Mouse (Mus musculus) intestine, embryonic 16.5 days (tissue): ENCODE results near the gene 1600015I10Rik. TPM values are rescaled to one million over a fixed set of nuclear protein-coding genes. Genes with fewer than 3 reads are reported as not detected.
"Not testable (repeated sequence)": the region's sequence is repeated elsewhere in the genome, so short reads cannot be mapped to it uniquely, and the experiment has no call there.

Source experiments
- ATAC-seq: fragments of 200-750 bp; cut with Nextera tagmentation; 2 replicates; pipeline ENCODE4 v1.8.0; 2017; ENCODE audit warnings: moderate TSS enrichment, moderate library complexity
- H3K27ac ChIP-seq: fragments of 300-500 bp; sonication (generic); 2 replicates; pipeline ENCODE4 v1.5.1; 2014; ENCODE audit warnings: mild to moderate bottlenecking, low read length
- H3K27me3 ChIP-seq: fragments of 300-500 bp; sonication (generic); replicated peaks from 2 replicates; pipeline ENCODE4 v1.6.1; 2014; ENCODE audit warnings: low read length, control low read depth, mixed read lengths; ENCODE audit not compliant: control insufficient read depth, insufficient read depth
- H3K36me3 ChIP-seq: fragments of 300-500 bp; sonication (generic); 2 replicates; pipeline ENCODE4 v1.6.1; 2014; ENCODE audit warnings: low read length, control low read depth; ENCODE audit not compliant: control insufficient read depth, insufficient read depth
- H3K4me1 ChIP-seq: fragments of 300-500 bp; sonication (generic); 2 replicates; pipeline ENCODE4 v1.6.1; 2014; ENCODE audit warnings: low read length, control low read depth, mixed read lengths; ENCODE audit not compliant: control insufficient read depth, insufficient read depth
- H3K4me2 ChIP-seq: fragments of 300-500 bp; sonication (generic); 2 replicates; pipeline ENCODE4 v1.6.1; 2014; ENCODE audit warnings: low read depth, low read length, control low read depth
- H3K4me3 ChIP-seq: fragments of 300-500 bp; sonication (generic); 2 replicates; pipeline ENCODE4 v1.5.1; 2014; ENCODE audit warnings: mild to moderate bottlenecking, low read length
- H3K9ac ChIP-seq: fragments of 300-500 bp; sonication (generic); 2 replicates; pipeline ENCODE4 v1.6.1; 2014; ENCODE audit warnings: low read depth, low read length
- H3K9me3 ChIP-seq: fragments of 300-500 bp; sonication (generic); 2 replicates; pipeline ENCODE4 v1.6.1; 2016; ENCODE audit warnings: low read length, control low read depth; ENCODE audit not compliant: control insufficient read depth
- WGBS: fragments of 180-500 bp; shearing (Covaris S2); extraction: QIAGEN DNeasy Blood & Tissue Kit; methylation state at CpG from one replicate; pipeline ENCODE4 v1.1.7; 2014; 5-methylcytosine and 5-hydroxymethylcytosine counted together
- polyA plus RNA-seq: library from polyadenylated mRNA; unstranded; fragments of >200 nt; fragmentation: Nextera tagmentation; extraction: Ambion mirVana; gene quantifications from 2 replicates; pipeline ENCODE4 v1.2.1, GENCODE M21; 2015

1600015I10Rik gene
- polyA plus RNA-seq, 1 experiment from 2014 or later = not detected

- Histone ChIP-seq H3K4me2 (no peak overlapping the region), H3K27me3 (no peaks in the 10 kb centered on the region), H3K27ac (no peak overlapping the region), H3K36me3 (no peaks in the 10 kb centered on the region), H3K4me3 (no peak overlapping the region), H3K9me3 (no peaks in the 10 kb centered on the region), H3K4me1 (no peaks in the 10 kb centered on the region), H3K9ac (no peak overlapping the region)
- no peak for ATAC-seq
- 84% methylated on average over 4 of the region's 4 CpGs for WGBS
Observed at GRCm38 (mm10) chr6:48956785-48957184, 27.1 kb downstream of the 1600015I10Rik start.

GRCm38 (mm10) chr6:48958053-48958452, 28.4 kb downstream of the 1600015I10Rik start:
- H3K4me1 ChIP-seq = no peaks in the 10 kb centered on the region
- H3K4me2 ChIP-seq = no peak overlapping the region
- no peaks in the 10 kb centered on the region for H3K27me3 ChIP-seq
- H3K4me3 ChIP-seq = no peak overlapping the region
- H3K27ac ChIP-seq = no peak overlapping the region
- no peaks in the 10 kb centered on the region for H3K9me3 ChIP-seq
- 50% methylated on average over 1 of the region's 1 CpGs for WGBS
- ATAC-seq = no peak
- no peak overlapping the region; the same call in 1 of the 2 replicates for H3K9ac ChIP-seq
- H3K36me3 ChIP-seq = no peaks in the 10 kb centered on the region

GRCm38 (mm10) chr6:48959151-48959550, 29.5 kb downstream of the 1600015I10Rik start:
- not testable (repeated sequence) for H3K27me3 ChIP-seq, H3K9me3 ChIP-seq, H3K9ac ChIP-seq, H3K4me3 ChIP-seq, ATAC-seq, H3K27ac ChIP-seq, H3K36me3 ChIP-seq, H3K4me2 ChIP-seq, H3K4me1 ChIP-seq
- 22% methylated on average over 7 of the region's 7 CpGs for WGBS

- not testable (repeated sequence) for H3K4me3 ChIP-seq, ATAC-seq, H3K9ac ChIP-seq, H3K36me3 ChIP-seq, H3K4me1 ChIP-seq, H3K4me2 ChIP-seq, H3K27me3 ChIP-seq, H3K9me3 ChIP-seq, H3K27ac ChIP-seq
- WGBS = 89% methylated on average over 5 of the region's 5 CpGs
Observed at GRCm38 (mm10) chr6:48966696-48967095, 37.0 kb downstream of the 1600015I10Rik start.

GRCm38 (mm10) chr6:48967868-48968267, 38.2 kb downstream of the 1600015I10Rik start:
- Histone ChIP-seq H3K4me3 (no peak overlapping the region), H3K27ac (no peak overlapping the region), H3K9ac (no peak overlapping the region), H3K36me3 (no peaks in the 10 kb centered on the region), H3K27me3 (no peaks in the 10 kb centered on the region), H3K4me1 (no peaks in the 10 kb centered on the region), H3K4me2 (no peak overlapping the region), H3K9me3 (no peaks in the 10 kb centered on the region)
- no peak for ATAC-seq

- no peaks in the 10 kb centered on the region for H3K4me1 ChIP-seq
- no peaks in the 10 kb centered on the region for H3K36me3 ChIP-seq
- H3K27me3 ChIP-seq = no peaks in the 10 kb centered on the region
- no peak within 1 kb of the TSS for H3K9ac ChIP-seq
- ATAC-seq = no peak
- WGBS = 89% methylated on average over 2 of the region's 2 CpGs
- H3K4me2 ChIP-seq = no peak within 1 kb of the TSS
- no peak within 1 kb of the TSS for H3K27ac ChIP-seq
- H3K4me3 ChIP-seq = no peak within 1 kb of the TSS
- H3K9me3 ChIP-seq = no peaks in the 10 kb centered on the region
Observed at GRCm38 (mm10) chr6:48974663-48975062, 45.0 kb downstream of the 1600015I10Rik start, which contains the start of gene Doxl2. TSS of gene Doxl2 (plus strand) at chr6:48974963.

- ATAC-seq = no peak
- Histone ChIP-seq H3K4me1 (no peaks in the 10 kb centered on the region), H3K4me2 (no peak overlapping the region), H3K36me3 (no peaks in the 10 kb centered on the region), H3K4me3 (no peak overlapping the region), H3K9me3 (no peaks in the 10 kb centered on the region), H3K9ac (no peak overlapping the region), H3K27me3 (no peaks in the 10 kb centered on the region), H3K27ac (no peak overlapping the region)
- WGBS = 62% methylated on average over 1 of the region's 1 CpGs
Observed at GRCm38 (mm10) chr6:48979616-48980015, 49.9 kb downstream of the 1600015I10Rik start.

GRCm38 (mm10) chr6:48982305-48982704, 52.6 kb downstream of the 1600015I10Rik start:
- Histone ChIP-seq H3K27ac (no peak overlapping the region), H3K4me1 (no peaks in the 10 kb centered on the region), H3K9me3 (no peaks in the 10 kb centered on the region), H3K36me3 (no peaks in the 10 kb centered on the region), H3K27me3 (no peaks in the 10 kb centered on the region), H3K4me2 (no peak overlapping the region), H3K4me3 (no peak overlapping the region), H3K9ac (no peak overlapping the region)
- ATAC-seq = no peak
- WGBS = 67% methylated on average over 3 of the region's 3 CpGs

Other genes with a start within 250 kb of the 1600015I10Rik start
- gene Gimap4, start 245.3 kb upstream of the 1600015I10Rik start, polyA plus RNA-seq = 21.2 and 23.2 TPM in 2 replicates
- gene Gimap6, start 221.7 kb upstream of the 1600015I10Rik start, polyA plus RNA-seq = 19.7 and 21.1 TPM in 2 replicates
- gene Gm28053, start 211.3 kb upstream of the 1600015I10Rik start, polyA plus RNA-seq = 3.2 and 9.2 TPM in 2 replicates
- 0.28 and 0.34 TPM in 2 replicates for gene Gimap7, start 211.3 kb upstream of the 1600015I10Rik start, polyA plus RNA-seq
- 36.2 and 39.1 TPM in 2 replicates for gene Gimap1, start 190.8 kb upstream of the 1600015I10Rik start, polyA plus RNA-seq
- 9.7 and 13.8 TPM in 2 replicates for gene Gimap5, start 183.7 kb upstream of the 1600015I10Rik start, polyA plus RNA-seq
- gene Gimap3, start 159.0 kb upstream of the 1600015I10Rik start, polyA plus RNA-seq = 0.37 and 0.43 TPM in 2 replicates
- gene Tmem176a, start 89.0 kb upstream of the 1600015I10Rik start, polyA plus RNA-seq = 183 TPM in 2 replicates
- 403 and 414 TPM in 2 replicates for gene Tmem176b, start 88.4 kb upstream of the 1600015I10Rik start, polyA plus RNA-seq
- gene Aoc1, start 57.0 kb upstream of the 1600015I10Rik start, polyA plus RNA-seq = 51.9 and 71.5 TPM in 2 replicates
- not detected in 2 replicates for gene Doxl2, start 45.1 kb downstream of the 1600015I10Rik start, polyA plus RNA-seq
- not detected in 2 replicates for gene Svs1, start 57.0 kb downstream of the 1600015I10Rik start, polyA plus RNA-seq
- 0.12 and 0.15 TPM in 2 replicates for gene Gpnmb, start 106.7 kb downstream of the 1600015I10Rik start, polyA plus RNA-seq
- 69.1 and 74.4 TPM in 2 replicates for gene Malsu1, start 143.9 kb downstream of the 1600015I10Rik start, polyA plus RNA-seq